Mouse (Mus musculus) heart, postnatal 0 days (tissue): Measurements from ENCODE around the gene Aurkaip1.

Experiments
- CTCF ChIP-seq: IDR thresholded peaks from 2 replicates; pipeline ENCODE4 v1.5.1; 2016; ENCODE audit warnings: antibody characterized with exemption, control low read depth, low read depth
- EP300 ChIP-seq: IDR thresholded peaks from 2 replicates; pipeline ENCODE4 v1.6.1; 2016; ENCODE audit warnings: antibody characterized with exemption, low read depth

DNA sequence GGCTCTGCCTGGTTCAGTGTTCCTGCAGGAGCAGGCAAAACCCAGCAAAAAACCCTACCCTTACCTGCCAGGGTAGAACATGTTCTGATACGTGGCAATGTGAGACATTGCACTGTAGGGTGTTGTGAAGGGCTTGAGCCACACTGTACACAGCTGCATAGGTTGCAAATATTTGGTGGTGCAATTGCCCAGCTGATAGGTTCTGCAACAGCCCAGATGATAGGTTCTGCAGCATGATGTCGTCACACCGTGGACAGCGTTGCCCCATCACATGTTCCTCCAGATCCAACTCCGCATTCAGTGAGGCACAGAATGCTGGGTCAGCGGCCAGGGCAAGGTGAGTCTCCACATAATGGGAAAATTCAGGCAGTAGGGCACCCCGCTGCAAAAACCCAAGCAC is 30.7 kb downstream of the Aurkaip1 start:
- TF ChIP-seq CTCF (no peak), EP300 (no peak)
